Mouse (Mus musculus): Measurements from ENCODE around the gene Aig1. TPM values are rescaled to one million over a fixed set of nuclear protein-coding genes. Genes with fewer than 3 reads are reported as not detected.
A peak's percentile ranks its signal among the peaks of the same experiment; 100 is the strongest.

The Aig1 gene
- polyA plus RNA-seq, 1 experiment from 2014 or later, result 14.0 TPM

GRCm38 (mm10) chr10:13774910-13775309 is 93.9 kb downstream of the Aig1 start:
- no peaks in the 10 kb centered on the region for H3K9me3 ChIP-seq
- no peak overlapping the region for H3K4me3 ChIP-seq (replicated peaks)
- no peak overlapping the region for H3K9ac ChIP-seq (replicated peaks)
- H3K36me3 ChIP-seq, result no peaks in the 10 kb centered on the region
- no peak for ATAC-seq (ENCODE audit: insufficient number of reproducible peaks, insufficient read depth, low FRiP score, low TSS enrichment, low read depth)
- H3K27ac ChIP-seq, result no peak overlapping the region
- H3K4me2 ChIP-seq, result no peak overlapping the region
- H3K27me3 ChIP-seq, result no peaks in the 10 kb centered on the region
- no peaks in the 10 kb centered on the region for H3K4me1 ChIP-seq (replicated peaks)
- 76% methylated on average over 3 of the region's 3 CpGs for WGBS

GRCm38 (mm10) chr10:13770720-13771119 is 98.1 kb downstream of the Aig1 start:
- Histone ChIP-seq H3K4me1 (replicated peaks) (no peaks in the 10 kb centered on the region), H3K4me3 (replicated peaks) (no peak overlapping the region), H3K9me3 (no peaks in the 10 kb centered on the region), H3K27me3 (no peaks in the 10 kb centered on the region), H3K9ac (replicated peaks) (no peak overlapping the region), H3K27ac (no peak overlapping the region), H3K4me2 (no peak overlapping the region), H3K36me3 (no peaks in the 10 kb centered on the region)
- 86% methylated on average over 1 of the region's 1 CpGs for WGBS
- no peak for ATAC-seq (ENCODE audit: insufficient number of reproducible peaks, insufficient read depth, low FRiP score, low TSS enrichment, low read depth)

- ATAC-seq (ENCODE audit: insufficient number of reproducible peaks, insufficient read depth, low FRiP score, low TSS enrichment, low read depth), result no peak
- H3K4me1 ChIP-seq (replicated peaks), result no peaks in the 10 kb centered on the region
- no peaks in the 10 kb centered on the region for H3K27me3 ChIP-seq
- 91% methylated on average over 2 of the region's 2 CpGs for WGBS
- no peaks in the 10 kb centered on the region for H3K9me3 ChIP-seq
- H3K9ac ChIP-seq (replicated peaks), result no peak overlapping the region
- H3K27ac ChIP-seq, result no peak overlapping the region
- H3K36me3 ChIP-seq, result no peaks in the 10 kb centered on the region
- H3K4me2 ChIP-seq, result no peak overlapping the region
- H3K4me3 ChIP-seq (replicated peaks), result no peak overlapping the region
Measured at GRCm38 (mm10) chr10:13769789-13770188, 99.0 kb downstream of the Aig1 start.

- no peaks in the 10 kb centered on the region for H3K4me1 ChIP-seq (replicated peaks)
- no peak overlapping the region for H3K27ac ChIP-seq
- H3K27me3 ChIP-seq, result no peaks in the 10 kb centered on the region
- no peak for ATAC-seq (ENCODE audit: insufficient number of reproducible peaks, insufficient read depth, low FRiP score, low TSS enrichment, low read depth)
- H3K9me3 ChIP-seq, result no peaks in the 10 kb centered on the region
- no peaks in the 10 kb centered on the region for H3K36me3 ChIP-seq
- no peak overlapping the region for H3K4me2 ChIP-seq
- H3K9ac ChIP-seq (replicated peaks), result no peak overlapping the region
- H3K4me3 ChIP-seq (replicated peaks), result no peak overlapping the region
Measured at GRCm38 (mm10) chr10:13768866-13769265, 99.9 kb downstream of the Aig1 start.

GRCm38 (mm10) chr10:13767076-13767475 is 101.7 kb downstream of the Aig1 start:
- Histone ChIP-seq H3K36me3 (no peaks in the 10 kb centered on the region), H3K27ac (no peak overlapping the region), H3K4me3 (replicated peaks) (no peak overlapping the region), H3K4me2 (no peak overlapping the region), H3K9ac (replicated peaks) (no peak overlapping the region), H3K4me1 (replicated peaks) (no peaks in the 10 kb centered on the region), H3K9me3 (no peaks in the 10 kb centered on the region), H3K27me3 (no peaks in the 10 kb centered on the region)
- ATAC-seq (ENCODE audit: insufficient number of reproducible peaks, insufficient read depth, low FRiP score, low TSS enrichment, low read depth), result no peak
- WGBS, result 83% methylated on average over 6 of the region's 6 CpGs

- H3K27me3 ChIP-seq, result no peaks in the 10 kb centered on the region
- no peak for ATAC-seq (ENCODE audit: insufficient number of reproducible peaks, insufficient read depth, low FRiP score, low TSS enrichment, low read depth)
- 66% methylated on average over 2 of the region's 2 CpGs for WGBS
Measured at GRCm38 (mm10) chr10:13763151-13763550, 105.6 kb downstream of the Aig1 start.

GRCm38 (mm10) chr10:13754712-13755111 is 114.1 kb downstream of the Aig1 start:
- no peak for ATAC-seq (ENCODE audit: insufficient number of reproducible peaks, insufficient read depth, low FRiP score, low TSS enrichment, low read depth)
- no peak overlapping the region for H3K9ac ChIP-seq (replicated peaks)
- H3K4me3 ChIP-seq (replicated peaks), result no peak overlapping the region
- no peaks in the 10 kb centered on the region for H3K4me1 ChIP-seq (replicated peaks)
- no peaks in the 10 kb centered on the region for H3K9me3 ChIP-seq
- H3K27ac ChIP-seq, result no peak overlapping the region
- 93% methylated on average over 1 of the region's 1 CpGs for WGBS
- no peak overlapping the region for H3K4me2 ChIP-seq
- H3K36me3 ChIP-seq, result no peaks in the 10 kb centered on the region
- H3K27me3 ChIP-seq, result no peaks in the 10 kb centered on the region

More at GRCm38 (mm10) chr10:13763151-13763550, 105.6 kb downstream of the Aig1 start:
- Histone ChIP-seq H3K4me1 (replicated peaks) (no peaks in the 10 kb centered on the region), H3K4me3 (replicated peaks) (no peak overlapping the region), H3K9me3 (no peaks in the 10 kb centered on the region), H3K27ac (no peak overlapping the region), H3K9ac (replicated peaks) (no peak overlapping the region), H3K4me2 (no peak overlapping the region), H3K36me3 (no peaks in the 10 kb centered on the region)

GRCm38 (mm10) chr10:13753777-13754176 is 115.0 kb downstream of the Aig1 start:
- WGBS, result 81% methylated on average over 5 of the region's 5 CpGs
- H3K27me3 ChIP-seq, result no peaks in the 10 kb centered on the region
- no peak for ATAC-seq (ENCODE audit: insufficient number of reproducible peaks, insufficient read depth, low FRiP score, low TSS enrichment, low read depth)
- H3K4me3 ChIP-seq (replicated peaks), result no peak overlapping the region
- H3K9me3 ChIP-seq, result no peaks in the 10 kb centered on the region
- H3K9ac ChIP-seq (replicated peaks), result no peak overlapping the region
- H3K27ac ChIP-seq, result no peak overlapping the region
- H3K36me3 ChIP-seq, result no peaks in the 10 kb centered on the region
- no peaks in the 10 kb centered on the region for H3K4me1 ChIP-seq (replicated peaks)
- H3K4me2 ChIP-seq, result no peak overlapping the region

- Histone ChIP-seq H3K9ac (replicated peaks) (no peak overlapping the region), H3K4me1 (replicated peaks) (no peaks in the 10 kb centered on the region), H3K4me3 (replicated peaks) (no peak overlapping the region), H3K9me3 (no peaks in the 10 kb centered on the region), H3K27ac (no peak overlapping the region), H3K27me3 (no peaks in the 10 kb centered on the region), H3K4me2 (no peak overlapping the region), H3K36me3 (no peaks in the 10 kb centered on the region)
- peak; percentile 47; the same call in 1 of the 2 replicates for ATAC-seq (ENCODE audit: insufficient number of reproducible peaks, insufficient read depth, low FRiP score, low TSS enrichment, low read depth)
- WGBS, result 79% methylated on average over 18 of the region's 18 CpGs
Measured at GRCm38 (mm10) chr10:13739494-13740140, 129.2 kb downstream of the Aig1 start.

GRCm38 (mm10) chr10:13730039-13730748 is 138.6 kb downstream of the Aig1 start:
- Histone ChIP-seq H3K4me2 (no peak overlapping the region), H3K36me3 (no peaks in the 10 kb centered on the region), H3K4me3 (replicated peaks) (no peak overlapping the region), H3K27me3 (peaks cover 30% of the 10 kb centered on the region), H3K9ac (replicated peaks) (no peak overlapping the region), H3K9me3 (no peaks in the 10 kb centered on the region), H3K4me1 (replicated peaks) (no peaks in the 10 kb centered on the region), H3K27ac (no peak overlapping the region)
- ATAC-seq (ENCODE audit: insufficient number of reproducible peaks, insufficient read depth, low FRiP score, low TSS enrichment, low read depth), result no peak
- 88% methylated on average over 4 of the region's 4 CpGs for WGBS

GRCm38 (mm10) chr10:13727676-13728075 is 141.1 kb downstream of the Aig1 start:
- H3K36me3 ChIP-seq, result no peaks in the 10 kb centered on the region
- H3K9me3 ChIP-seq, result no peaks in the 10 kb centered on the region
- H3K4me2 ChIP-seq, result no peak overlapping the region
- H3K4me3 ChIP-seq (replicated peaks), result no peak overlapping the region
- H3K4me1 ChIP-seq (replicated peaks), result no peaks in the 10 kb centered on the region
- no peak overlapping the region for H3K9ac ChIP-seq (replicated peaks)
- ATAC-seq (ENCODE audit: insufficient number of reproducible peaks, insufficient read depth, low FRiP score, low TSS enrichment, low read depth), result no peak
- peaks cover 38% of the 10 kb centered on the region for H3K27me3 ChIP-seq
- no peak overlapping the region for H3K27ac ChIP-seq
- WGBS, result 80% methylated on average over 6 of the region's 6 CpGs

GRCm38 (mm10) chr10:13726206-13726605 is 142.6 kb downstream of the Aig1 start:
- Histone ChIP-seq H3K27me3 (peaks cover 38% of the 10 kb centered on the region), H3K4me3 (replicated peaks) (no peak overlapping the region), H3K4me1 (replicated peaks) (no peaks in the 10 kb centered on the region), H3K36me3 (no peaks in the 10 kb centered on the region), H3K9ac (replicated peaks) (no peak overlapping the region), H3K27ac (no peak overlapping the region), H3K9me3 (no peaks in the 10 kb centered on the region), H3K4me2 (no peak overlapping the region)
- ATAC-seq (ENCODE audit: insufficient number of reproducible peaks, insufficient read depth, low FRiP score, low TSS enrichment, low read depth), result no peak
- WGBS, result 89% methylated on average over 2 of the region's 2 CpGs
